Mouse (Mus musculus) cerebellum, postnatal 36 days (tissue): ENCODE results near the gene Lum.

Experiments used
- DNase-seq, 2 experiments: peaks; one replicate each; pipeline ENCODE4 v3.0.0; 2021 to 2022; ENCODE audit warnings: mixed read lengths in 2 of 2

Lum gene

DNA sequence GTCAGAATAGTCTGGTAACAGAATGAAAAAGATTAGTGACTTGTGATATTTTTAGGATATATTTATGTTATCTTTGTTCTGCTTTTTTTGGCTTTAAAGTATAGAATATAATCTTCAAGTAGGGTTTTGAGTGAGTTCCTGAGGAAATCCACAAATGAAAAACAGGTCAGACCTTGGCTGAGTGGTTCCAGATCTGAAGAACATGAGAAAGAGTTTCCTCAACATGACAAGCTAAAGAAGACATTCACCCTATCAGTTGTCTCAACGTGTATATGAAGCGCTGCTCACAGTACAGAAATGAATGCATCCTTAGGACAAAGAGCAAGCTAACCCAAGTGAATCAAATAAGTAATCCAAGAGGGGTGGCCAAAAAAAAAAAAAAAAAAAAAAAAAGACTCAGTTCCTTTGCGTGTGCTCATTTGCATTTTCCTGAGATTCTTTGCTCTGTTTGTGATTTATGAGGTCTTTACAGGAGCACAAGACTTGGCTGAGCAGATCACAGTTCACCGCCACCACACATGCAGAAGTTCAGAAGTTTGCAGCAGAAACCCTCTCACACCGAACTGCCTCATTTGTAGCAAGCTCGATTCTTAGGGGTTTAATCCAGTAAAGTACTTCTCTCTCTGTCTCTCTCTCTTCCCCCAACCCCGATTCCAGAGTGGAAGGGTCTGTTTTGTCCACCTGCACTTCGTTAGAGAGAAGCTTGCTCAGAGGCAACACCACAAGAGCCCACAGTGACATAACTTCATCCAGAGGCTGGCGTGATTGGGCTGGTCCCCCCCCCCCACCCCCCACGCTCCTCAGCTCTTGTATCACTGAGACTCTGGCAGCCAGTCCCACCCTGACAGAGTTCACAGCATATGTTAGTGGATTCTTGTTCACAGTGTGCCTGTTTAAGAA lies at the start of gene Lum:
TSS of gene Lum (plus strand) at position 172 of the 900 bp plus-strand sequence.
- no peak for DNase-seq

DNA sequence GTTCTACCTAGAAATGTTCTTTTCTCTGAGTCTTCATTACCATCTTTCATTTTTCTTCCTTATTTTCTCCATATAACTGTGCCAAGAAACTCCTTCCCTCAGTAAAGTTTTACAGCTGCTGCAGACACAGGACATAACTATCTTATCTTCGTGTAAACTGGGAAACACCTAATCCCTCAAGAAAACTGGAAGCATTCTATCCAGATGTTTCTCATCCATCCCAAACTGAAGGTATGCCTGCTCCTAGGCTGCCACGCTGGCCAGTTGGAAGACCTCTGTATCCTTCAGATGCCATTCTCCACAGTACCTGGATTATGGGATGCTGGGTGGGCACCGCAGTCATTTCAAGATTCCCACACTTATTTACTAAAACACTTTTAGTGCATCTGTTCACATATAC lies 41.6 kb upstream of the Lum start:
- no peak for DNase-seq

DNA sequence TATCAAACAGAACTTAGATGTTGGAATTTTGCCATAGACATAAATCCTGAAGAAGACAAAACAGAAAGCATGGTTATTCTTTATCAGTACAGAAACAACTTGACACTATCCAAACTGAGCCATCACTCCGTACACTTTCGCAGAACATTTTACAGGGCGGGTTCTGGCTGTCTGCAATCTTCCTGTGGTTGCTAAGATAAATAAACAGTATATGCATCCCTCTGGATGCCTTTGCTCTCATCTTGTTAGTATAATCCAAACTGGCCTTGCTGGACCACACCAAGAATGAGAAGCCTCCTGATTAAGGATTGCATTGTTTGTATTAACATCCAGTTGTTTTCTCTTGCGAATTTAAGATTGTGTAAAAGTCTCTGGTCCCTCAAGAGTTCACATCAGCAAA lies 29.2 kb upstream of the Lum start:
- no peak for DNase-seq

DNA sequence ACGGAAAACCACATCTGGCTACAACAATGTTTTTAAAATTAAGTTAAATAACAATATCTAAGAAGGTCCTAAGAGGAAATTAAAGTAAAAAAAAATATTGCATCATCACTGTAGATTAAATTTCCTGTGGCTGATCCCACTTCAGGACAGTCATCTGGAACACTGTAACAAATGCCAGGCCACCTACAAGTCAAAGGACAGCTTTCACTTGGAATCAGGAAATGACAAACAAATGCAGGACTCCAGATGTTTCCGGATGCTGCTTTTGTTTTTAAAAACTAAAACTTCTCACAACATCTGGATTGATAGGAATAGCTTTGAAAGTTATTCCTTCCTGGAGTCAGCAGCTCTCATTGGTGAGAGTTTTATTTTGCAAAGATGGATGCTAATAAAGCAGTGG lies 28.0 kb upstream of the Lum start:
- DNase-seq = no peak

GRCm38 (mm10) chr10:97538202-97538601 lies 26.7 kb upstream of the Lum start:
- DNase-seq = no peak

DNA sequence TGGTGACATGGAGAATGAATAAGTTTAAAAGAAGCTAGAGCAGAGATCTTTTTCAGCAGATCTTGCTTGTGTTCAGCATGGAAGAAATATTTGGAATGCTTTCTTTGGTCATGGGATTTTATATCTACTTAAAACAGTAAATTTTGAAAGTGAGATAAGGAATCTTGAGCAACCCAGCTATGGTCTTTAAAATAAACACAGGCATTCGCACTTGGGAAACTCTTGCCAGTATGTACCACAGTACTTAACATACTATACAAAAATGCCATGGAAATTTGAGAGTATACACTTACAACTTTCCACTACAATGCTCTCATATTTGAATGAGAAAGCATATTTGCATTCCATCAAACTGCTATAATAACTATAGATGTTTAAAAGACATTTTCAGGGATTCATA lies 17.2 kb upstream of the Lum start:
- DNase-seq = no peak

DNA sequence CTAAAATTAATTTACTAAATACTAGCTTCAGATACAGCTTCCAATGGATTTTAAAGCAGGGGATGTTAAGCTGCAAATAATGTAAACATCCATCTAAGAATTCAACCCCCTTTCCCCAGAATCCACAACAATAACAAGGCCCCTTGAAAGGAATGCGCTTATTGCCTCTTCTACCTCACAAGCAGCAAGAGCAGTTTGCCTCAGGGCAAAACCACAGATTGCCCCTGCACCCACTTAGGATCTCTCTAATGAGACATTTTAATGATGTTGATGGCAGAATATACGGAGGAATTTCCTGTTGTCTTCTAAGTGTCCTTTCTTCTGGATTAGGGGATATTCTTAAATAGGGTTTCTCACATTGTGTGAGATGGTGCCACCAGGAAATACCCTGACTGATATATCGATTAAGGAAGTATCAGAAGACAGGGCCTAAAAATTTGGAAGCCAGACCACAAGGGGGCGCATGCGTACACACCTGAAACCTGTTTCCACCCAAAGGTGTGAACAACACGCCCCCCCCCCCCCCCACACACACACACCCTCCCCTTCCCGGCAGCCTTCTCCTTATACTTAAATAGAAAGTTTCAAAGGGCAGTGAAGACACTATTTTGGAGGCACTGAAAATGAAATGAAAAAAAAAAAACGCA lies 2.7 kb downstream of the Lum start:
- DNase-seq = peak; percentile 39 to 49

GRCm38 (mm10) chr10:97582543-97583231 lies 17.8 kb downstream of the Lum start:
- DNase-seq = peak; percentile 60 to 63

GRCm38 (mm10) chr10:97584176-97584575 lies 19.2 kb downstream of the Lum start:
- DNase-seq = no peak

- DNase-seq = no peak
These were observed 22.2 kb downstream of the Lum start for GRCm38 (mm10) chr10:97587159-97587558.

- no peak for DNase-seq
These were observed 24.6 kb downstream of the Lum start for GRCm38 (mm10) chr10:97589574-97589973.

DNA sequence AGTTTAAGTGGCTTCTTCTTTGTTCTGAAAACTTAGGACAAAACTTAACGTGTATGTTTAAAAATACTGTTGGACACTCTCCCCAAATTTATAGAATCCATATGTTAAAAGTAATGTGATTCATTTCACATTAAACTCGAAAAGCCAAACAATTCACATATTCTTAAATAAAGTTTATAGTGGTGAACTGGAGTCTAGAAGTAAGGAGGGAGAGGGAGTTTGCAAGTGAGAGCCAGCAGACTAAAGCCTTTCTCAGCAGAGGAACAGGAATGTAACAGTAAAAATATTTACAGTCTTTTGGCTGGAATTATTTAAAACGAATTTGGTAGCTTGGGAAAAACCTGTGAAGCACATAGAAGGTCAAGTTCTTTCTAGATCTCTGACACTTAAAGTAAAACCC lies 26.1 kb downstream of the Lum start:
- DNase-seq = no peak

DNA sequence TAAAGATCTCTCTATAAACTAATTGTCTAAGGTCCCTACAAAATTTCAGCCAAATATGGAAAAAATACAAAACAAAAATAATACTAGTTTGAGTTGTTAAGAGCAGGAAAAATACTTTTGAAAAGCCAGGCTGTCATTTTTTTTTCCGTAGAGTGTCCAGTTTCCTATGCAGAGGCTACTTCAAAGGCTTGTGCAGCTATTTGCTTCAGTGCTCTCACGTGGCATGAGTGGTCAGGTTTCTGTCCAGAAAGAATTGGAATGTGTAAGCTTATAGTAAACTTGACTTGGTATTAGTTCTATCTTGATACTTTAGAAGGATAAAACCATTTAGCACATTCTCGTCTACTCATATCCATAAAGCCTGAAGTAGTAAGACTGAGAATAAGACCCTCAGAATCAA lies 26.8 kb downstream of the Lum start:
- DNase-seq = no peak

- DNase-seq = no peak
These were observed 30.8 kb downstream of the Lum start for GRCm38 (mm10) chr10:97595680-97596079.

- DNase-seq = no peak
These were observed 36.8 kb downstream of the Lum start for GRCm38 (mm10) chr10:97601744-97602143.

- peak; percentile 77 to 79 for DNase-seq
These were observed 38.3 kb downstream of the Lum start for GRCm38 (mm10) chr10:97603256-97603655.

GRCm38 (mm10) chr10:97606579-97606978 lies 41.7 kb downstream of the Lum start, which contains the start of gene Kera:
TSS of gene Kera (plus strand) at chr10:97606879.
- no peak for DNase-seq
